12 mouse cellular contexts compared by ENCODE assay signal in genomic region chr11:97677842-97678241, GRCm38 (mm10). TPM values are rescaled to one million over a fixed set of nuclear protein-coding genes. Genes with fewer than 3 reads are reported as not detected.
DNase-seq lines count a peak whose midpoint lies in the region; ATAC-seq and TF ChIP-seq lines count a peak whose summit lies in the region.
"Had no signal": no experiment of that assay in that cellular context is flagged by ENCODE, and none has a peak within 500 bp of the region (broad histone marks: within the 10 kb centered on the region; RNA-seq: fewer than 3 reads in every experiment).

No protein-coding gene starts in this region.

- no peaks in the 10 kb centered on the region for H3K79me2 ChIP-seq in heart, adult 2 months (replicated peaks; ENCODE audit: control insufficient read depth, insufficient read depth, low read length)

- no peaks in the 10 kb centered on the region for H3K27me3 ChIP-seq in heart, adult 2 months (ENCODE audit: control insufficient read depth, insufficient read depth, low read length)
- no peaks in the 10 kb centered on the region for H3K27me3 ChIP-seq in forebrain, embryonic 15.5 days
- no peaks in the 10 kb centered on the region for H3K27me3 ChIP-seq in midbrain, postnatal 0 days (ENCODE audit: insufficient read depth, low read length)

- H3K4me3 ChIP-seq in heart, adult 2 months, result no peak overlapping the region
- H3K4me3 ChIP-seq in lung, adult 2 months (replicated peaks; ENCODE audit: extremely low read depth, low read depth, low read length), result no peak overlapping the region
- no peak overlapping the region for H3K4me3 ChIP-seq in forebrain, embryonic 15.5 days
- H3K4me3 ChIP-seq in midbrain, postnatal 0 days (ENCODE audit: low read depth, low read length), result no peak overlapping the region
- H3K4me3 ChIP-seq: gastrocnemius, adult 2 months had no signal

- intact Hi-C loops in heart, adult 2 months (cut with DNase I), result no loop called here
- intact Hi-C loops in heart, postnatal 14 days (cut with DNase I), result no loop called here
- intact Hi-C loops in left cerebral cortex, postnatal 10 days (cut with DNase I), result no loop called here

- H3K4me1 ChIP-seq in heart, adult 2 months (ENCODE audit: control insufficient read depth, insufficient read depth, low read length), result no peaks in the 10 kb centered on the region
- H3K4me1 ChIP-seq in lung, adult 2 months (ENCODE audit: control insufficient read depth, insufficient read depth, low read length), result peaks cover 4% of the 10 kb centered on the region; the same call in 1 of the 2 replicates
- peaks cover 26% of the 10 kb centered on the region for H3K4me1 ChIP-seq in forebrain, embryonic 15.5 days
- H3K4me1 ChIP-seq in midbrain, postnatal 0 days (ENCODE audit: insufficient read depth, low read length), result no peaks in the 10 kb centered on the region

- H3K9ac ChIP-seq in heart, adult 2 months (ENCODE audit: low read depth, low read length), result no peak overlapping the region
- H3K9ac ChIP-seq in forebrain, embryonic 15.5 days (replicated peaks), result no peak overlapping the region
- no peak overlapping the region for H3K9ac ChIP-seq in midbrain, postnatal 0 days (replicated peaks; ENCODE audit: low read length, poor library complexity, severe bottlenecking)
- H3K9ac ChIP-seq: liver, embryonic 14.5 days had no signal

- TF ChIP-seq POLR2A in heart, adult 2 months (IDR thresholded peaks at IDR 0.05; ENCODE audit: insufficient read depth, low read depth, low read length), result no peak
- peak; percentile 14; the same call in 1 of the 2 replicates for TF ChIP-seq POLR2A in lung, adult 2 months (IDR thresholded peaks at IDR 0.05; ENCODE audit: borderline replicate concordance, extremely low read depth, low read depth, low read length)

- no peaks in the 10 kb centered on the region; the same call in 1 of the 2 replicates for H3K36me3 ChIP-seq in heart, adult 2 months (ENCODE audit: control insufficient read depth, insufficient read depth, low read length)
- peaks cover 55% of the 10 kb centered on the region for H3K36me3 ChIP-seq in forebrain, embryonic 15.5 days
- peaks cover 58% of the 10 kb centered on the region for H3K36me3 ChIP-seq in midbrain, postnatal 0 days (ENCODE audit: insufficient read depth, low read length)

- no peak for ATAC-seq in forebrain, embryonic 15.5 days (replicated peaks)
- ATAC-seq in midbrain, postnatal 0 days (ENCODE audit: low FRiP score), result no peak

- no peak for DNase-seq in heart, adult 2 months
- DNase-seq in heart, postnatal 14 days, result no peak
- DNase-seq in lung, adult 2 months, result no peak
- DNase-seq in lung, postnatal 10 days, result no peak
- no peak for DNase-seq in midbrain, postnatal 0 days (ENCODE audit: low spot score)
- DNase-seq in left cerebral cortex, postnatal 10 days (ENCODE audit: extremely low spot score in 1 of 2, low spot score in 2 of 2), result no peak
- no peak for DNase-seq in ovary, postnatal 14 days (ENCODE audit: low spot score)
- DNase-seq: cerebellum, adult 9-11 months; gastrocnemius, adult 2 months; spleen, adult 18-20 months had no signal

- 0 out of 2 replicates have a peak, but pooled peaks have one; percentile 7 for TF ChIP-seq CTCF in heart, adult 2 months (IDR thresholded peaks at IDR 0.05)
- no peak for TF ChIP-seq CTCF in lung, adult 2 months (IDR thresholded peaks at IDR 0.05; ENCODE audit: insufficient read depth, low read length)
- peak; percentile 54 for TF ChIP-seq CTCF in midbrain, postnatal 0 days (IDR thresholded peaks at IDR 0.05)

- H3K27ac ChIP-seq in heart, adult 2 months, result no peak overlapping the region
- H3K27ac ChIP-seq in forebrain, embryonic 15.5 days (replicated peaks), result peak overlapping the region; percentile 48; the same call in 1 of the 2 replicates
- H3K27ac ChIP-seq in midbrain, postnatal 0 days (ENCODE audit: low read depth, low read length), result no peak overlapping the region
- H3K27ac ChIP-seq: gastrocnemius, adult 2 months; liver, embryonic 14.5 days had no signal

- no peak for TF ChIP-seq EP300 in heart, adult 2 months (IDR thresholded peaks at IDR 0.05; ENCODE audit: insufficient read depth, low read depth, low read length)

- H3K9me3 ChIP-seq in forebrain, embryonic 15.5 days, result no peaks in the 10 kb centered on the region
- H3K9me3 ChIP-seq in midbrain, postnatal 0 days (ENCODE audit: low read length), result no peaks in the 10 kb centered on the region

- 75% methylated on average over 8 of the region's 8 CpGs for WGBS in heart, adult 2 months
- 58% methylated on average over 8 of the region's 8 CpGs for WGBS in lung, adult 2 months
- WGBS in forebrain, embryonic 15.5 days, result 30% methylated on average over 8 of the region's 8 CpGs
- 37% methylated on average over 8 of the region's 8 CpGs for WGBS in midbrain, postnatal 0 days

- no peak overlapping the region for H3K4me2 ChIP-seq in forebrain, embryonic 15.5 days (replicated peaks)
- H3K4me2 ChIP-seq in midbrain, postnatal 0 days (ENCODE audit: low read depth, low read length, poor library complexity, severe bottlenecking), result no peak overlapping the region

RNA-seq across cellular contexts. Expression of gene Cisd3, which starts 7.8 kb away (rescaled TPM):
- total RNA-seq in heart, adult 2 months (2021), result 100 to 1,000 TPM; 130 to 137 TPM
- polyA plus RNA-seq in heart, adult 2 months (2012; rRNA removed), result 82.7 and 106 TPM in 2 replicates
- total RNA-seq in heart, postnatal 14 days (2021), result 100 to 1,000 TPM; 146 to 147 TPM
- 26.4 and 34.0 TPM in 2 replicates for polyA plus RNA-seq in lung, adult 2 months (2012; rRNA removed)
- 17.4 and 19.5 TPM in 2 replicates for polyA plus RNA-seq in forebrain, embryonic 15.5 days (2015; fragmentation: Nextera tagmentation; extraction: Ambion mirVana)
- total RNA-seq in midbrain, postnatal 0 days (2014; rRNA removed), result 13.3 and 27.0 TPM in 2 replicates
- polyA plus RNA-seq in midbrain, postnatal 0 days (2015; fragmentation: Nextera tagmentation; extraction: Ambion mirVana), result 41.5 and 45.1 TPM in 2 replicates
- total RNA-seq in left cerebral cortex, postnatal 10 days (2021), result 10 to 100 TPM; 34.6 to 37.8 TPM

RNA-seq across cellular contexts. Expression of gene Mllt6, which starts 14.6 kb away (rescaled TPM):
- total RNA-seq in heart, adult 2 months (2021), result 10 to 100 TPM; 67.1 to 72.5 TPM
- 37.9 and 46.2 TPM in 2 replicates for polyA plus RNA-seq in heart, adult 2 months (2012; rRNA removed)
- 10 to 100 TPM; 58.1 to 61.7 TPM for total RNA-seq in heart, postnatal 14 days (2021)
- polyA plus RNA-seq in lung, adult 2 months (2012; rRNA removed), result 65.9 and 79.6 TPM in 2 replicates
- 4.3 and 4.7 TPM in 2 replicates for polyA plus RNA-seq in forebrain, embryonic 15.5 days (2015; fragmentation: Nextera tagmentation; extraction: Ambion mirVana)
- 43.9 and 52.8 TPM in 2 replicates for total RNA-seq in midbrain, postnatal 0 days (2014; rRNA removed)
- 1.5 and 1.7 TPM in 2 replicates for polyA plus RNA-seq in midbrain, postnatal 0 days (2015; fragmentation: Nextera tagmentation; extraction: Ambion mirVana)
- total RNA-seq in left cerebral cortex, postnatal 10 days (2021), result 10 to 100 TPM; 66.9 to 71.6 TPM

RNA-seq across cellular contexts. Expression of gene Pcgf2, which starts 22.5 kb away (rescaled TPM):
- 1 to 10 TPM; 4.1 to 5.6 TPM for total RNA-seq in heart, adult 2 months (2021)
- polyA plus RNA-seq in heart, adult 2 months (2012; rRNA removed), result 9.5 and 17.8 TPM in 2 replicates
- 10 to 100 TPM; 11.1 to 12.9 TPM for total RNA-seq in heart, postnatal 14 days (2021)
- 65.9 and 81.9 TPM in 2 replicates for polyA plus RNA-seq in lung, adult 2 months (2012; rRNA removed)
- polyA plus RNA-seq in forebrain, embryonic 15.5 days (2015; fragmentation: Nextera tagmentation; extraction: Ambion mirVana), result 18.1 and 18.8 TPM in 2 replicates
- total RNA-seq in midbrain, postnatal 0 days (2014; rRNA removed), result 16.0 and 19.6 TPM in 2 replicates
- 14.2 and 16.7 TPM in 2 replicates for polyA plus RNA-seq in midbrain, postnatal 0 days (2015; fragmentation: Nextera tagmentation; extraction: Ambion mirVana)
- total RNA-seq in left cerebral cortex, postnatal 10 days (2021), result 10 to 100 TPM; 48.3 to 51.6 TPM

RNA-seq across cellular contexts. Expression of gene Psmb3, which starts 25.4 kb away (rescaled TPM):
- 100 to 1,000 TPM; 135 to 139 TPM for total RNA-seq in heart, adult 2 months (2021)
- 273 and 314 TPM in 2 replicates for polyA plus RNA-seq in heart, adult 2 months (2012; rRNA removed)
- total RNA-seq in heart, postnatal 14 days (2021), result 100 to 1,000 TPM; 161 to 169 TPM
- polyA plus RNA-seq in lung, adult 2 months (2012; rRNA removed), result 214 and 264 TPM in 2 replicates
- polyA plus RNA-seq in forebrain, embryonic 15.5 days (2015; fragmentation: Nextera tagmentation; extraction: Ambion mirVana), result 460 and 475 TPM in 2 replicates
- 386 and 449 TPM in 2 replicates for total RNA-seq in midbrain, postnatal 0 days (2014; rRNA removed)
- 473 and 491 TPM in 2 replicates for polyA plus RNA-seq in midbrain, postnatal 0 days (2015; fragmentation: Nextera tagmentation; extraction: Ambion mirVana)
- 100 to 1,000 TPM; 153 to 159 TPM for total RNA-seq in left cerebral cortex, postnatal 10 days (2021)

RNA-seq across cellular contexts. Expression of gene Epop, which starts 48.3 kb away (rescaled TPM):
- 1 to 10 TPM; 1.4 to 2.6 TPM for total RNA-seq in heart, adult 2 months (2021)
- polyA plus RNA-seq in heart, adult 2 months (2012; rRNA removed), result 0.44 and 0.61 TPM in 2 replicates
- 1 to 10 TPM in 1 of 2 experiments, under 1 TPM in 1; 0.93 to 1.2 TPM for total RNA-seq in heart, postnatal 14 days (2021)
- 6.4 and 12.3 TPM in 2 replicates for polyA plus RNA-seq in lung, adult 2 months (2012; rRNA removed)
- 4.6 and 5.8 TPM in 2 replicates for polyA plus RNA-seq in forebrain, embryonic 15.5 days (2015; fragmentation: Nextera tagmentation; extraction: Ambion mirVana)
- total RNA-seq in midbrain, postnatal 0 days (2014; rRNA removed), result 5.0 and 8.4 TPM in 2 replicates
- polyA plus RNA-seq in midbrain, postnatal 0 days (2015; fragmentation: Nextera tagmentation; extraction: Ambion mirVana), result 1.5 and 1.6 TPM in 2 replicates
- 10 to 100 TPM; 15.0 to 18.4 TPM for total RNA-seq in left cerebral cortex, postnatal 10 days (2021)
